Mouse (Mus musculus) C2C12 (cell line): ENCODE results near the gene Sel1l3. TPM values are rescaled to one million over a fixed set of nuclear protein-coding genes. Genes with fewer than 3 reads are reported as not detected.

Experiments
- H3K27me3 ChIP-seq: one replicate; pipeline ENCODE4 v1.6.1; 2011; ENCODE audit not compliant: control insufficient read depth, insufficient read depth, insufficient read length
- H3K36me3 ChIP-seq: one replicate; pipeline ENCODE4 v1.6.1; 2011; ENCODE audit not compliant: control insufficient read depth, insufficient read depth
- H3K4me3 ChIP-seq: one replicate; pipeline ENCODE4 v1.5.1; 2011; ENCODE audit warnings: mild to moderate bottlenecking, control low read depth; ENCODE audit not compliant: poor library complexity, insufficient read depth, severe bottlenecking
- H3K79me2 ChIP-seq: one replicate; pipeline ENCODE4 v1.6.1; 2011; ENCODE audit not compliant: control insufficient read depth, insufficient read depth
- H3K79me3 ChIP-seq: one replicate; pipeline ENCODE4 v1.6.1; 2011; ENCODE audit warnings: low read depth, control low read depth
- H3ac ChIP-seq: one replicate; pipeline ENCODE3; 2011; ENCODE audit warnings: low read depth; ENCODE audit not compliant: control insufficient read depth, insufficient read length
- CEBPB ChIP-seq: IDR thresholded peaks from one replicate; pipeline ENCODE4 v1.6.1; 2011; ENCODE audit warnings: low read depth, mild to moderate bottlenecking, control low read depth, moderate library complexity
- CTCF ChIP-seq: IDR thresholded peaks from one replicate; pipeline ENCODE4 v1.5.1; 2011; ENCODE audit not compliant: control insufficient read depth, insufficient read depth, insufficient read length
- FOSL1 ChIP-seq: IDR thresholded peaks from one replicate; pipeline ENCODE4 v1.8.0; 2011; ENCODE audit warnings: mild to moderate bottlenecking, low read length; ENCODE audit not compliant: poor library complexity, insufficient read depth, severe bottlenecking
- MAX ChIP-seq: IDR thresholded peaks from one replicate; pipeline ENCODE4 v1.6.1; 2011; ENCODE audit warnings: mild to moderate bottlenecking, control low read depth
- MYOD1 ChIP-seq: IDR thresholded peaks from one replicate; pipeline ENCODE4 v1.6.1; 2011; ENCODE audit warnings: low read depth; ENCODE audit not compliant: control insufficient read depth, insufficient read length
- MYOG ChIP-seq: IDR thresholded peaks from one replicate; pipeline ENCODE4 v1.6.1; 2011; ENCODE audit not compliant: control insufficient read depth, insufficient read length; ENCODE audit errors: extremely low read depth
- USF1 ChIP-seq: IDR thresholded peaks from one replicate; pipeline ENCODE4 v1.6.1; 2011; ENCODE audit warnings: low read depth, mild to moderate bottlenecking, control low read depth, moderate library complexity
- polyA plus RNA-seq: library from polyadenylated mRNA; unstranded; fragments of >200 nt; fragmentation: generic; extraction: Trizol; gene quantifications from one replicate; pipeline ENCODE4 v1.2.1, GENCODE M21; 2012; ENCODE audit warnings: missing spikeins

Gene Sel1l3
- polyA plus RNA-seq, 1 experiment: not detected

GRCm38 (mm10) chr5:53146049-53146683 lies 67.6 kb downstream of the Sel1l3 start:
- no peaks in the 10 kb centered on the region for H3K79me3 ChIP-seq
- peaks cover 21% of the 10 kb centered on the region for H3K27me3 ChIP-seq
- no peak overlapping the region for H3ac ChIP-seq
- no peaks in the 10 kb centered on the region for H3K79me2 ChIP-seq
- no peaks in the 10 kb centered on the region for H3K36me3 ChIP-seq
- no peak overlapping the region for H3K4me3 ChIP-seq
- TF ChIP-seq MYOD1: no peak
- no peak for TF ChIP-seq MAX
- TF ChIP-seq CTCF: no peak
- no peak for TF ChIP-seq MYOG
- no peak for TF ChIP-seq FOSL1
- TF ChIP-seq USF1: no peak
- TF ChIP-seq CEBPB: no peak

- Histone ChIP-seq H3K27me3 (peaks cover 22% of the 10 kb centered on the region), H3K79me3 (no peaks in the 10 kb centered on the region), H3K4me3 (no peak overlapping the region), H3ac (no peak overlapping the region), H3K79me2 (no peaks in the 10 kb centered on the region), H3K36me3 (no peaks in the 10 kb centered on the region)
- TF ChIP-seq USF1 (no peak), CTCF (no peak), MAX (no peak), CEBPB (no peak), FOSL1 (no peak), MYOD1 (no peak), MYOG (no peak)
Measured at GRCm38 (mm10) chr5:53142587-53142986, 71.1 kb downstream of the Sel1l3 start.

- H3K4me3 ChIP-seq: no peak overlapping the region
- no peaks in the 10 kb centered on the region for H3K79me3 ChIP-seq
- TF ChIP-seq CEBPB (no peak), CTCF (no peak), USF1 (no peak)
- peaks cover 13% of the 10 kb centered on the region for H3K27me3 ChIP-seq
- no peak overlapping the region for H3ac ChIP-seq
- H3K36me3 ChIP-seq: no peaks in the 10 kb centered on the region
- no peaks in the 10 kb centered on the region for H3K79me2 ChIP-seq
Measured at GRCm38 (mm10) chr5:53140158-53140927, 73.4 kb downstream of the Sel1l3 start.

- Histone ChIP-seq H3K27me3 (peaks cover 13% of the 10 kb centered on the region), H3K4me3 (no peak overlapping the region), H3K79me3 (no peaks in the 10 kb centered on the region), H3K79me2 (no peaks in the 10 kb centered on the region), H3K36me3 (no peaks in the 10 kb centered on the region), H3ac (no peak overlapping the region)
- no peak for TF ChIP-seq CEBPB
- TF ChIP-seq MYOG: no peak
- TF ChIP-seq CTCF: no peak
- TF ChIP-seq FOSL1: no peak
- no peak for TF ChIP-seq MAX
- TF ChIP-seq MYOD1: no peak
- no peak for TF ChIP-seq USF1
Measured at GRCm38 (mm10) chr5:53139566-53139965, 74.2 kb downstream of the Sel1l3 start.

GRCm38 (mm10) chr5:53139140-53139539 lies 74.6 kb downstream of the Sel1l3 start:
- Histone ChIP-seq H3K4me3 (no peak overlapping the region), H3K27me3 (peaks cover 13% of the 10 kb centered on the region), H3K36me3 (no peaks in the 10 kb centered on the region), H3K79me2 (no peaks in the 10 kb centered on the region), H3K79me3 (no peaks in the 10 kb centered on the region), H3ac (no peak overlapping the region)
- TF ChIP-seq MYOD1 (no peak), MAX (no peak), FOSL1 (no peak), USF1 (no peak), CTCF (no peak), CEBPB (no peak), MYOG (no peak)

- no peaks in the 10 kb centered on the region for H3K36me3 ChIP-seq
- peaks cover 13% of the 10 kb centered on the region for H3K27me3 ChIP-seq
- no peaks in the 10 kb centered on the region for H3K79me2 ChIP-seq
- no peaks in the 10 kb centered on the region for H3K79me3 ChIP-seq
- no peak overlapping the region for H3K4me3 ChIP-seq
- TF ChIP-seq CTCF (no peak), MYOG (no peak), MYOD1 (no peak), CEBPB (no peak), FOSL1 (no peak), MAX (no peak), USF1 (no peak)
- no peak overlapping the region for H3ac ChIP-seq
Measured at GRCm38 (mm10) chr5:53138025-53138424, 75.7 kb downstream of the Sel1l3 start.
